Comparison of ENCODE assay signal across 13 mouse cellular contexts in genomic region chr2:144338149-144338548, GRCm38 (mm10). TPM values are rescaled to one million over a fixed set of nuclear protein-coding genes. Genes with fewer than 3 reads are reported as not detected.
"Had no signal": no experiment of that assay in that cellular context is flagged by ENCODE, and none has a peak within 500 bp of the region (broad histone marks: within the 10 kb centered on the region; RNA-seq: fewer than 3 reads in every experiment).

No protein-coding gene starts in this region.

RNA-seq across cellular contexts. Expression of gene Ovol2, which starts 6.2 kb away (rescaled TPM):
- total RNA-seq: midbrain, postnatal 0 days; monocyte, adult 5-6 weeks; neutrophil, adult 5-6 weeks had no signal
- polyA plus RNA-seq: midbrain, embryonic 13.5 days; midbrain, embryonic 15.5 days; midbrain, postnatal 0 days; neural tube, embryonic 14.5 days had no signal

RNA-seq across cellular contexts. Expression of gene Pet117, which starts 30.6 kb away (rescaled TPM):
- total RNA-seq: midbrain, postnatal 0 days; monocyte, adult 5-6 weeks; neutrophil, adult 5-6 weeks had no signal
- polyA plus RNA-seq: lung, adult 2 months; midbrain, embryonic 11.5 days; neural tube, embryonic 12.5 days; neural tube, embryonic 14.5 days; spleen, adult 2 months; testis, adult 2 months; thymus, adult 2 months; urinary bladder, adult 2 months had no signal
